Mouse (Mus musculus) left cerebral cortex, postnatal 25 days (tissue): ENCODE data around the gene Lmod2. TPM values are rescaled to one million over a fixed set of nuclear protein-coding genes. Genes with fewer than 3 reads are reported as not detected.

Source experiments
- DNase-seq, 2 experiments: peaks; one replicate each; pipeline ENCODE4 v3.0.0; 2022; ENCODE audit warnings: low spot score in 2 of 2, mixed read lengths in 1 of 2
- intact Hi-C: fragments of 180-260 bp; cut with DNase I; formaldehyde crosslinking; loops from one replicate; pipeline ENCODE4 v1.15.1; 2025
- total RNA-seq, 2 experiments: library from RNA; stranded (reverse); gene quantifications; 2 replicates each; pipeline ENCODE4 v1.2.3; 2021

Lmod2 gene
- not detected for total RNA-seq

- intact Hi-C loops: no loop called here
- DNase-seq: no peak
These were observed at the start of gene Lmod2 for GRCm38 (mm10) chr6:24597500-24597899. Gene Lmod2 (plus strand): TSS chr6:24597762.

GRCm38 (mm10) chr6:24549801-24550200 is 47.8 kb upstream of the Lmod2 start:
- intact Hi-C loops: no loop called here

DNA sequence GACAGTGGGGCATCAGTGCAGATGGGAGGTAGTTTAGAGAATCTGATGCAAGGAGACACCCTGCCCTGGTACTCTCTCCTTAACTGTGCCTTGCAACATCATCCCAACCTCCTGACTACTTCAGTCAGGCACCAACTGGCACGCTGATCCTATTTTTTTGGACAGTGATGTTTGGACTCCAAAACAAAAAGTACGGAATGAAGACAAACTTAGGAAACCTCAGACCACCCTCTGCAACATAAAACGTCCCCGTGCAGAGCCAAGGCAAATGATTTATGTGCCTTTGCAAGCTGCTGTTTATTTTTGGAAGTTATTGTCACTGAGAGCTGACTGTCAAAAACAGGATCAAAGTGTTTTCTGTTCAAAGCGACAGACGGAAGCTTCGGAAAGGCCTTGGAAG is 45.5 kb upstream of the Lmod2 start:
- intact Hi-C loops: no loop called here
- no peak for DNase-seq

More at GRCm38 (mm10) chr6:24549801-24550200, 47.8 kb upstream of the Lmod2 start:
- peak in 1 of 2 experiments; percentile 79 for DNase-seq

GRCm38 (mm10) chr6:24554427-24555086 is 43.0 kb upstream of the Lmod2 start:
- intact Hi-C loops: no loop called here
- DNase-seq: no peak

- no peak for DNase-seq
- intact Hi-C loops: no loop called here
These were observed 42.1 kb upstream of the Lmod2 start for GRCm38 (mm10) chr6:24555488-24555887.

DNA sequence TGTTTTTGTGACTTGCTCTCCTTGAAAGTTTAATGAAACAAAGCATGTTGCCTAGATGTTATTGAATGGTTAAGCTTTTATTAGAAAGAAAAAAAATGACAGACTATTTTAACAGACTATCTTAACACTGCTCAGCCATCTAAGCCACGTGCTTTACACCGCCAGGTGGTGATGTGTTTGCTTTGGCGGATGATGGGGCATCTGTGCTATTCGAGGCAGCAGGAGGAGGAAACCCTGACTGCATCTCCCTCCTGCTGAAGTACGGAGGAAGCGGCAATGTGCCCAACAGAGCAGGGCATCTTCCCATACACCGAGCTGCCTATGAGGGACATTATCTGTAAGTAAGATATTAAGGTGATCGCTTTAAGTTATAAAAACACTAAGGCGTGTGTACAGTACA is 33.5 kb upstream of the Lmod2 start:
- intact Hi-C loops: no loop called here
- DNase-seq: peak in 1 of 2 experiments; percentile 39

GRCm38 (mm10) chr6:24564886-24565285 is 32.7 kb upstream of the Lmod2 start:
- intact Hi-C loops: loop anchor here (5.0 kb wide), 1 partner anchor 42 kb away; no protein-coding TSS in a partner anchor
- no peak for DNase-seq

- intact Hi-C loops: loop anchor here (5.0 kb wide), 1 partner anchor 38 kb away; no protein-coding TSS in a partner anchor
- DNase-seq: no peak
These were observed 28.6 kb upstream of the Lmod2 start for GRCm38 (mm10) chr6:24568963-24569362.

GRCm38 (mm10) chr6:24569711-24570110 is 27.9 kb upstream of the Lmod2 start:
- intact Hi-C loops: loop anchor here (5.0 kb wide), 1 partner anchor 38 kb away; no protein-coding TSS in a partner anchor

DNA sequence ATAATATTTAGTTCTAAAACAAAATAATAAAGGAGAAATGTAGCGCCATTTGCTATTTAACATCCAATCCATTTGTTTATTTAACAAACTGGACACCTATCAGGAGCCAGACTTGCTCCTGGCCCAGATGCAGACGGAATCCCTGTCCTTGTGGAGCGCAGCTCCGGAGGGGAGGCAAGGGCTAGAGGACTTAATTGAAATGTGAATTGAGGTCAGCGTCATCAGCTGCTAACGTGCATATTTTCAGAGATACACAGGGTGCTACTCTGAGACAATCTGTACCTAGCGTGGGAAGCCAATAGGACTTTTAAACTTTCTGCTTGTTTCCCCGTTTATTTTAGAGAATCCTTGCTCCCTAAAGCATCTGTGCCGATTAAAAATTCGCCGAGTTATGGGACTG is 27.3 kb upstream of the Lmod2 start:
- intact Hi-C loops: no loop called here
- no peak for DNase-seq

More at GRCm38 (mm10) chr6:24569711-24570110, 27.9 kb upstream of the Lmod2 start:
- DNase-seq: no peak

DNA sequence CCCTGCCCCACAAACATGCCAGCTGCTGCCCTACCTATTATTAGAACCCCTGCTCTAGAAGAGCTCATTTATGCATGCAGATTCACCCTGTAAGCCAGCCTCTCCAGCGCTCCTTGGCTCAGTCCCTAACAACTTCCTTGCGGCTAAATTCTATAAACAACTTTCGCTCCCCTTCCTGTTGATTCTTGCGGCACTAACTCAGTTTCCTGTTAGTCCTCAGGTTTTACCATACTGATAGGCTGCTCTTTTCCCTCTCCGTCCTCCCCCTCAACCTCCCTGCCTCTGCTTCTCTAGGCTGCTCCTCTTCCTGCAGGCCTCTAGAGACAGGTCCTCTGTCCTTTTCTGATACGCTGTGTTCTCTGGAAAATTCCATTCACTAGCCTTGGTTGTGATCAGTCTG is 26.4 kb upstream of the Lmod2 start:
- intact Hi-C loops: no loop called here
- DNase-seq: no peak

DNA sequence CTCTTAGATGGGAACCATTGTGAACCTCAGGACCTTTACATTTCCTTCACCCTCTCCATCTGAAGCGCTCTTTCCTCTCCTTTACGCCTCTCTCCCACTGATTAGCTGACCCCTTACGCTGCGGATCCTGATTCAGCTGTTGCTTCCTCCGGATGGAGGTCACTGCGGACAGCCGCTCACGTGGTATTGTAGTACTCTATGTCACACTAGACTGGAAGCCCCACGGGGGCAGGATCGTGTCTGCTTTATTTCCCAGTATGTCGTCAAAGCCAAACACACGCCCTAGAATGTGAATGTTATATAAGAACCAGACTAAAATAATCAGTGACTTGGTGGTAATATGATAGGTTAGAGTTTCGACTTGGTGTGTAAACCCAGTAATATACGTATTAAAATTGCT is 25.1 kb upstream of the Lmod2 start:
- intact Hi-C loops: no loop called here
- DNase-seq: no peak

DNA sequence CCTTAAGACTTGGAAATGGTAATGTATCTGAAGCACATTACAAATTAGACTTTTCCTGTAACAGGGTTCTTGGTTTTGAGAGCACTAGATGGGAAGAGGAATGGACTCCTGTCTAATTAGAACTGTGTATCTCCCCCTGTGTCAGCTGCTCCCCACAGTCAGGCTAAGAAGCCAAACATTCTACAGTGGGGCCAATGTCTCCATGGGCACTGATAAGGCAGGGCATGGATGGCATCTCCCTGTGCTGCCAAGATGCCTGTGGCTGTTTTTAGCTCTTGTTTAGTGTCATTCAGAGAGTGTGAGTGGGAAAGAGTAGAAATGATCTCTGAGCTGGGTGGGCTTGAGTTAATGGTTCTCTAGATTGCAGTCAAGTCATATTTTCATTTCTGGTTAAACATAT is 24.2 kb upstream of the Lmod2 start:
- intact Hi-C loops: no loop called here
- DNase-seq: no peak

DNA sequence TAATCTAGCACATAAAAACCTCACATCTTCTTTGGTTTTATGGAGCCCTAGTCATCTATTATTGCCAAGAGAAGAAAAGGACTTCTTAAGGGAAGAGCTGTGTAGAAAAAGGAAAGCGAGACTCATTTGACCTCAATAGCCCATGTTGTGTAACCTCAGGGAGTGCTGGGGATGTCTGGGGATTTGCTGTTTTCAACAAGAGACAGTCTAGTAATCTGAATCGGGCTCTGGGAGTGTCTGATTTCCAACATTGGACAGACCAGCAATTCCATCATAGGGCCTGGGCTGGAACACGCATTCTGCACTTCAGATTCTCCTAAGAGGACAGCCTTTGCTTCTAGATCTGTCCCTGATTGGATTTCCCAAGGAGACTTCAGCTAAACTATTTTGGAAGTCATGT is 14.1 kb upstream of the Lmod2 start:
- DNase-seq: no peak
- intact Hi-C loops: no loop called here

DNA sequence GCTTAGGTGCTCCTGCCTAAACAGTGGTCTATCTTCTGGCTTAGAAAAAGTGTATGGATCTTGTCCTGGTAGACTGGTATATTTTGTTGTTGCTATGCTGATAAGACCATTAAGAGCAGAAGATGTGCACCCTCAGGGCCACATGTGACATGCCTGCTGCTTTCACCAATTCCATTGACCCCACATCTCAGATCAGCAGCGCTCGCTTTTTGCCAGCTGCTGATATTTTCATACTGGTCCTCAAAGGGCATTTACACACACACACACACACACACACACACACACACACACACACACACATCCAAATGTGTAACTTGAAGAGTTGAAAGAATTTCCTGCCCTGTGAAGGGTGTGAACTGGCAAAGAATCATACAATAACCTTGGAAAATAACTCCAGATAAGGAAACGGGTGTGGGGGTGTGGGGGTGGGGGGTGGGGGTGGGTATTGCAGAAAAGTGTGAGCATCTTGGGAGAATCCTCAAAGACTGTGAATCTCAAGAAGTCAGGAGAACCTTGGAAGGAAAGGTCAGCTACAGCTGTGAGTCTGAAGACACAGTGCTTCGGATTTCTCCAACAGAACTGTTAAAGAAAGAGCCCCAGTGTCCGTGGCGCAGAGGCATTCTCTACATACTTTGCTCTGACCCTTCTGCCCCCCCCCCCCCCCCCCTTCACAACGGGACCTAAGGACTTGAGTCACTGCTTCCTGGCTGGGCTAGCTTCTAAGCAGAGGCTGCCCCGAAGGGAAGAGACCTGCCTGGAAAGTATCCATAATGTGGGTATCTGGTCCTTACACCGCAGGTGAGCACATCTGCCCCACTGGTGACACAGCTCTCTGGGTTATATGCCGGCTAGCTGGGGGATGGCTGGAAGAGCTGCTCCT is 11.9 kb upstream of the Lmod2 start:
- intact Hi-C loops: no loop called here
- DNase-seq: no peak

- DNase-seq: no peak
- intact Hi-C loops: no loop called here
These were observed 10.7 kb upstream of the Lmod2 start for GRCm38 (mm10) chr6:24586885-24587284.

- intact Hi-C loops: no loop called here
- DNase-seq: no peak
These were observed 7.3 kb upstream of the Lmod2 start for GRCm38 (mm10) chr6:24590282-24590681.

GRCm38 (mm10) chr6:24591525-24592218 is 5.9 kb upstream of the Lmod2 start:
- intact Hi-C loops: no loop called here
- DNase-seq: no peak

GRCm38 (mm10) chr6:24599179-24599578 is 1.6 kb downstream of the Lmod2 start:
- DNase-seq: no peak
- intact Hi-C loops: no loop called here

DNA sequence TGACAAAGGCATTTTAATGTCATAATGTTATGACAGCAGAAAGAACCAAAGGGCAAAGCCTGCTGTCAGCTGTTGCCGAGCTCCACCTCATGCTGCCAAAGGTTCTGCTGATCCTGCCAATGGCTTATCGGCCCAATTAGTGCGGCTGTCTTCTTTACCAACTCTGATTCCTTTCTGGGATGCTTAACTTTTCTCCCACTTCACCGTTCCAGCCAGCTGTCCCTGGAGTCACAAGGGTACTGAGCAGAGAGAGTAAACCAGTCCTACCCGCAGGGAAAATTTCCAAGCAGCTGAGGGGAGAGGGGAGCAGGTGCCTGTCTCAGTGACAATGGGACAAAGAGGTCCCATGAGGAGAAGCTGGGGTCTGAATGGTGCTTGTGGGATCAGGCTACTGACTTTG is 2.1 kb downstream of the Lmod2 start:
- intact Hi-C loops: no loop called here
- no peak for DNase-seq
